Mouse (Mus musculus) gastrocnemius, adult 2 months (tissue): Measurements from ENCODE around the gene Olfr575. TPM values are rescaled to one million over a fixed set of nuclear protein-coding genes. Genes with fewer than 3 reads are reported as not detected.

Experiments
- DNase-seq: peaks from one replicate; pipeline ENCODE4 v3.0.0; 2022
- H3K27ac ChIP-seq: fragments of 200-600 bp; 2 replicates; pipeline ENCODE4 v1.8.1; 2022; ENCODE audit warnings: mild to moderate bottlenecking
- H3K4me3 ChIP-seq: fragments of 200-600 bp; 2 replicates; pipeline ENCODE4 v1.8.1; 2022; ENCODE audit warnings: mild to moderate bottlenecking, moderate library complexity
- CTCF ChIP-seq: fragments of 200-600 bp; IDR thresholded peaks from 2 replicates; pipeline ENCODE4 v1.8.1; 2022; ENCODE audit warnings: antibody characterized with exemption, mild to moderate bottlenecking, moderate library complexity
- intact Hi-C: fragments of 180-260 bp; cut with DNase I; formaldehyde crosslinking; loops from one replicate; pipeline ENCODE4 v1.15.1; 2025
- total RNA-seq, 2 experiments: library from RNA; stranded (reverse); gene quantifications; 2 replicates each; pipeline ENCODE4 v1.2.3; 2021

Gene Olfr575
- total RNA-seq, 2 experiments from 2014 or later: not detected

- intact Hi-C loops: loop anchor here (5.0 kb wide), 2 partner anchors 250 to 405 kb away; no protein-coding TSS in a partner anchor
- no peak for TF ChIP-seq CTCF
- no peak within 1 kb of the TSS for H3K4me3 ChIP-seq
- H3K27ac ChIP-seq: no peak within 1 kb of the TSS
- DNase-seq: no peak
Measured at GRCm38 (mm10) chr7:102917032-102917875, 41.3 kb downstream of the Olfr575 start, which contains the start of gene Olfr571. Olfr571 (minus strand) TSS chr7:102917536.

DNA sequence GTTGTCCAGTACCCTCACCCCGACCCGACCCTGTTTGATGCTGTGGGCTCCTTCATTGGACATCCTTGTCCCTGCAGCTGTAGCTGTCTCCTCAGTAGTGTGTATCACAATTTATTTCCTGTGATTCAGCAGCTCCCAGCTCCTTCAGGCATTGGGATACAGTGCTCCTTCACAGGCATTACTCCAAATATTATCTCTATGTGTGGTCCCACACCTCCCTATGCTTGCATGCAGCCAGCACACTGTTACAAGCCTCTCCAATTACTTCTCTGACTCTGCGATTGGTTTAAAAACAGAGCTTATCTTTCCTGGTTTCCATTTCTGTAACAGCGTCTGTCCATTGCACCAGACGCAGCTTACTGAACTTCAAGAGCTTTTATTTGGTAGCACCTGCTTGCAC lies 42.2 kb downstream of the Olfr575 start:
- intact Hi-C loops: loop anchor here (5.0 kb wide), 2 partner anchors 249 to 404 kb away; no protein-coding TSS in a partner anchor
- no peak for DNase-seq
- no peak overlapping the region for H3K27ac ChIP-seq

GRCm38 (mm10) chr7:102915261-102915660 lies 43.3 kb downstream of the Olfr575 start:
- TF ChIP-seq CTCF: no peak
- DNase-seq: no peak
- Histone ChIP-seq H3K27ac (no peak overlapping the region), H3K4me3 (no peak overlapping the region)
- intact Hi-C loops: loop anchor here (5.0 kb wide), 2 partner anchors 248 to 403 kb away; no protein-coding TSS in a partner anchor

More for the DNA sequence above, 42.2 kb downstream of the Olfr575 start:
- no peak for TF ChIP-seq CTCF
- H3K4me3 ChIP-seq: no peak overlapping the region

Other genes starting within 250 kb of the Olfr575 start
- gene Olfr33, start 239.7 kb downstream of the Olfr575 start, total RNA-seq: not detected
- gene Olfr559, start 231.3 kb downstream of the Olfr575 start, total RNA-seq: not detected
- gene Olfr560, start 199.4 kb downstream of the Olfr575 start, total RNA-seq: not detected
- gene Olfr78, start 199.3 kb downstream of the Olfr575 start, total RNA-seq: under 1 TPM; 0.33 to 0.61 TPM
- not detected for gene Olfr561, start 187.6 kb downstream of the Olfr575 start, total RNA-seq
- not detected for gene Olfr564, start 155.3 kb downstream of the Olfr575 start, total RNA-seq
- gene Olfr566, start 100.0 kb downstream of the Olfr575 start, total RNA-seq: not detected
- not detected for gene Olfr568, start 81.7 kb downstream of the Olfr575 start, total RNA-seq
- not detected for gene Olfr569, start 67.9 kb downstream of the Olfr575 start, total RNA-seq
- gene Olfr570, start 64.2 kb downstream of the Olfr575 start, total RNA-seq: not detected
- not detected for gene Olfr571, start 41.2 kb downstream of the Olfr575 start, total RNA-seq
- not detected for gene Olfr572, start 34.4 kb downstream of the Olfr575 start, total RNA-seq
- not detected for gene Olfr573-ps1, start 16.2 kb downstream of the Olfr575 start, total RNA-seq
- not detected for gene Olfr574, start 10.3 kb downstream of the Olfr575 start, total RNA-seq
- not detected for gene Olfr576, start 3.9 kb upstream of the Olfr575 start, total RNA-seq
- not detected for gene Olfr577, start 17.2 kb upstream of the Olfr575 start, total RNA-seq
- not detected for gene Olfr578, start 30.5 kb upstream of the Olfr575 start, total RNA-seq
- gene Olfr582, start 79.2 kb upstream of the Olfr575 start, total RNA-seq: not detected
- gene Olfr583, start 92.5 kb upstream of the Olfr575 start, total RNA-seq: not detected
- gene Olfr584, start 123.1 kb upstream of the Olfr575 start, total RNA-seq: not detected
- gene Olfr585, start 138.9 kb upstream of the Olfr575 start, total RNA-seq: not detected
- not detected for gene Olfr586, start 166.9 kb upstream of the Olfr575 start, total RNA-seq
- gene Olfr588-ps1, start 182.1 kb upstream of the Olfr575 start, total RNA-seq: not detected
- not detected for gene Olfr589, start 197.6 kb upstream of the Olfr575 start, total RNA-seq
- gene Olfr591, start 219.6 kb upstream of the Olfr575 start, total RNA-seq: not detected
- not detected for gene Olfr592, start 226.0 kb upstream of the Olfr575 start, total RNA-seq